Mouse (Mus musculus): Measurements from ENCODE around the gene Zeb2. TPM values are rescaled to one million over a fixed set of nuclear protein-coding genes. Genes with fewer than 3 reads are reported as not detected.

The Zeb2 gene
- polyA plus RNA-seq, 1 experiment from 2014 or later: 12.3 TPM

DNA sequence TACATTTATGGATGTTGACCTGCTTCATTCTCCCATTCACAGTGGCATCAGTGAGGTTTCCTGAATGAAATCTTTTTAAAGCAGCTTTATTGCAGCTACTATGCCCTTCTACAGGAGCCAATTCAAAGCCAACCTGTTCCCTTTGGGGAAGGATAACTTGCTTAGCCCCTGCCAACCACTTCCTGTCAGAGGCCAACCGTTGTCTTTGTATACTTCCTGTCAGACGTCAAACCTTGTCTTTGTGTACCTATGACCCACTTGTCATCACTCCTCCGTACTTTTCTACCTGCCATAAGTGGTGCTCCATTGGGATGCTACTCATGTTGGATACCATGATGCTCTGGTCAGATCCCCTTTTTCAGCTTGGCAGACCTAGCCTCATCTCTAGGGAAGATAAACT lies 156.6 kb downstream of the Zeb2 start:
- H3K4me2 ChIP-seq: no peak overlapping the region
- H3K9ac ChIP-seq (replicated peaks): no peak overlapping the region
- no peaks in the 10 kb centered on the region; the same call in 1 of the 2 replicates for H3K27me3 ChIP-seq
- H3K9me3 ChIP-seq: no peaks in the 10 kb centered on the region
- H3K36me3 ChIP-seq: no peaks in the 10 kb centered on the region
- 88% methylated on average over 3 of the region's 3 CpGs for WGBS
- no peak overlapping the region for H3K27ac ChIP-seq
- no peak overlapping the region for H3K4me3 ChIP-seq (replicated peaks)
- no peak for ATAC-seq (ENCODE audit: insufficient number of reproducible peaks, insufficient read depth, low FRiP score, low TSS enrichment, low read depth)
- H3K4me1 ChIP-seq (replicated peaks): no peaks in the 10 kb centered on the region

DNA sequence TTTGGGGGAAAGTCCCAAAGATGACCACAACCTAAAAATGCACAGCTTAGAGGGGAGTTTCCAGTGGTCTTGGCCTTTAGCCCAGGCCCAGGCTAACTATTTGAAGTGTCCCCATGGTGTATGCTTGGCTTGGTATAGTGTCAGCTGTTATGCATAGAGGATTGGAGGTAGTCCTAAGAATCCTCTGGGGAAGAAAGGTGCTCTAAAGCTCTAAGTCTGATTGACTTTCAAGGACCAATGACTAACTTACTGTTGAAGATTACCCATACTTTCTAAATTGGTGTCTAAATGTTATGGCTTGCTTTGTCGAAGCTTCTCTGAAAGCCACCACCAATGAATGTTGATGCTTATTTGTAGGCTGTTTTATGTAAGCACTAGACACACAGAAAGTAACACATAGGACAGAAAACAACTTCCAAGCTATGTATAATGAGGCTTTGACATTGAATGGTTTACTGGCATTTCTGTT lies 159.8 kb downstream of the Zeb2 start:
- Histone ChIP-seq H3K4me3 (replicated peaks) (no peak overlapping the region), H3K9ac (replicated peaks) (no peak overlapping the region), H3K4me1 (replicated peaks) (0 out of 2 replicates have a peak, but pooled peaks cover 7% of the 10 kb centered on the region), H3K36me3 (no peaks in the 10 kb centered on the region), H3K27me3 (no peaks in the 10 kb centered on the region), H3K9me3 (no peaks in the 10 kb centered on the region), H3K27ac (no peak overlapping the region), H3K4me2 (no peak overlapping the region)
- no peak for ATAC-seq (ENCODE audit: insufficient number of reproducible peaks, insufficient read depth, low FRiP score, low TSS enrichment, low read depth)
- WGBS: 75% methylated on average over 1 of the region's 1 CpGs

DNA sequence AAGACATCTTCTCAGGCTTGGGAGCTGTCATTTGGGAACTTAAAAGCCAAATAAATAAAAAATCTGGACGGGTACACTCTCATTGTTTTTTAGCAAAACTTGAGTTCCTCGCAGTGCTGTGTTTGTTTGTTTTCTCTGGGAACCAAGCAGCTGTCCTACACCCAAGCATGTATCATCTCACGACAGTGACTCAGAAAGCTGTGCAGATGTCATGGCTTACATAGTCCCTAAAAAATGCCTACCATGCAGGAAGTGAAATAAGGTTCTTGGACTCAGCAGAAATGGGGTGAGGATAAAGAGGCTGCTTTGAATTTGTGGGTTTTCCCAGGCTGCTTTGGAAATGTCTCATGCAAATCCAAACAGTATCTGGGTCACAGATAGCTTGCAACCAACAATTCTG lies 161.0 kb downstream of the Zeb2 start:
- Histone ChIP-seq H3K4me3 (replicated peaks) (no peak overlapping the region), H3K9ac (replicated peaks) (no peak overlapping the region), H3K4me1 (replicated peaks) (peaks cover 13% of the 10 kb centered on the region; the same call in 1 of the 2 replicates), H3K9me3 (no peaks in the 10 kb centered on the region), H3K4me2 (no peak overlapping the region), H3K27ac (no peak overlapping the region), H3K27me3 (no peaks in the 10 kb centered on the region), H3K36me3 (no peaks in the 10 kb centered on the region)
- ATAC-seq (ENCODE audit: insufficient number of reproducible peaks, insufficient read depth, low FRiP score, low TSS enrichment, low read depth): no peak
- 67% methylated on average over 3 of the region's 3 CpGs for WGBS

DNA sequence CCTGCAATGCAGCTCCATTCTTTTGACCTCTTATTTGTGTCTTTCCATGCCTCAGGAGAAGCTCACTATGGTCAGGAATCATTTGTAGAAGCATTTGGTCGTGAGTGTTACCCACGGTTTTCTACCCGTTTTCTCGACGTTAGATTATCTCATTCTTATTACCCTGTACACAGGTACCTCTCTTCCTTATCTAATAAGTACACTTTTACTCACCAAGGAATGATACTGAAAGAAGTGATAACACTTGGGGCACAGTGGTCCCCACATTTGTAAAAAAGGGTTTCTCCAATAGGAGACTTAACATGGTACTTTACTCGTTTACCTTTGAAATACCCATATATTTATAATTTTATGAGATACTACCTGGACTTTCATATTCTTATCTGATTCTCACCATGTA lies 161.7 kb downstream of the Zeb2 start:
- no peak for ATAC-seq (ENCODE audit: insufficient number of reproducible peaks, insufficient read depth, low FRiP score, low TSS enrichment, low read depth)
- Histone ChIP-seq H3K27me3 (no peaks in the 10 kb centered on the region), H3K4me3 (replicated peaks) (no peak overlapping the region), H3K4me1 (replicated peaks) (peaks cover 13% of the 10 kb centered on the region; the same call in 1 of the 2 replicates), H3K27ac (no peak overlapping the region), H3K4me2 (no peak overlapping the region), H3K9ac (replicated peaks) (no peak overlapping the region), H3K9me3 (no peaks in the 10 kb centered on the region), H3K36me3 (no peaks in the 10 kb centered on the region)
- WGBS: 88% methylated on average over 6 of the region's 6 CpGs

DNA sequence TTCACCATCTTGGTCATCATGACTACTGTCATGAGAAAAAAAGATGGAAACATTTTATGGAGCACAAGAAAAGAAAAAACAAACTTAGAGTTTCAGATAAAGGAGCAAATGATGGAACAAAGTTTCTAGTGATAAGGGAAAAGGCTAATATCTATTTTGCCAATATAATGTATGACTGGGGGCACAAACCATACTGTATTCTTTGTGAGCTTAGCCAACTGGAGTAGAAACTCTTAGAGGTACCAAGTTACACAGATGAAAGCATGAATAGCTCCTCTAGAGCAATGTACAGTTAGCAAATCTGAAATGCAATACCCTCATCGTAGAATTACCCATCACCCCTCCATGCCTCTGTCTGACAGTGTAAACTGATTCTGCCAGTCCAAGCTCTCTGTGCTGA lies 163.0 kb downstream of the Zeb2 start:
- no peak for ATAC-seq (ENCODE audit: insufficient number of reproducible peaks, insufficient read depth, low FRiP score, low TSS enrichment, low read depth)
- Histone ChIP-seq H3K4me3 (replicated peaks) (no peak overlapping the region), H3K36me3 (no peaks in the 10 kb centered on the region), H3K4me2 (no peak overlapping the region), H3K27me3 (no peaks in the 10 kb centered on the region), H3K9me3 (no peaks in the 10 kb centered on the region), H3K9ac (replicated peaks) (no peak overlapping the region), H3K4me1 (replicated peaks) (peaks cover 13% of the 10 kb centered on the region; the same call in 1 of the 2 replicates), H3K27ac (no peak overlapping the region)
- 82% methylated on average over 1 of the region's 1 CpGs for WGBS

DNA sequence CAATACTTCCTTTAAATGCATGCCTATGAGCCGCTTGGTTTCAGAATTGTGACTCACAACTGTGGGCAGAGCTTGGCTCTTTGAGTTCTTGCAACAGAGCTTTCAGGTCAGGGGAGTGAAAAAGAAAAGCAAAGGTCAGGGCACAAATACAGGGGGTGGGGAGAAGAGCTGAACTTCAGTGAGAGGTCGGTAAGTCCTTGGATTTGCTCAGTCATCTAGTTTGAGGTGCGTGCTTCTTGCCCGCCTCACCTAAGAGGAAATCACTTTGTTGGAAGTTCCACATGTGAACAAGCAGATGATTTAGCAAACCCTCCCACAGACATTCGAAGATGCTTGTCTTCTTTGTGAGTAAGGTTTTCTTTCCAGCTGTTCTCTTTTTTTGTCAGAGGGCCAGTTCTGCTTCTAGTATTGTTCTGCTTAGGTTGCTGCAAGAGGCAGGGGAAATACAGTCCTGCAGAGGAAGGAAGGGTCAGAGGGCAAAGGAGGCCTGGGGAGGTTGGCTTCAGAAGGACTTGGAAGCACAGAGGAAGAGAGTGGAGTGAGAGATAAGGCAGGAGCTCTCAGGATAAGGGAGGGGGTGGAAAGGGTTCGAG lies 164.3 kb downstream of the Zeb2 start:
- H3K4me1 ChIP-seq (replicated peaks): peaks cover 13% of the 10 kb centered on the region; the same call in 1 of the 2 replicates
- H3K9me3 ChIP-seq: no peaks in the 10 kb centered on the region
- 50% methylated on average over 6 of the region's 6 CpGs for WGBS
- H3K9ac ChIP-seq (replicated peaks): no peak overlapping the region
- no peak overlapping the region for H3K27ac ChIP-seq
- ATAC-seq (ENCODE audit: insufficient number of reproducible peaks, insufficient read depth, low FRiP score, low TSS enrichment, low read depth): no peak
- no peak overlapping the region for H3K4me3 ChIP-seq (replicated peaks)
- no peaks in the 10 kb centered on the region for H3K27me3 ChIP-seq
- H3K4me2 ChIP-seq: no peak overlapping the region
- H3K36me3 ChIP-seq: no peaks in the 10 kb centered on the region

DNA sequence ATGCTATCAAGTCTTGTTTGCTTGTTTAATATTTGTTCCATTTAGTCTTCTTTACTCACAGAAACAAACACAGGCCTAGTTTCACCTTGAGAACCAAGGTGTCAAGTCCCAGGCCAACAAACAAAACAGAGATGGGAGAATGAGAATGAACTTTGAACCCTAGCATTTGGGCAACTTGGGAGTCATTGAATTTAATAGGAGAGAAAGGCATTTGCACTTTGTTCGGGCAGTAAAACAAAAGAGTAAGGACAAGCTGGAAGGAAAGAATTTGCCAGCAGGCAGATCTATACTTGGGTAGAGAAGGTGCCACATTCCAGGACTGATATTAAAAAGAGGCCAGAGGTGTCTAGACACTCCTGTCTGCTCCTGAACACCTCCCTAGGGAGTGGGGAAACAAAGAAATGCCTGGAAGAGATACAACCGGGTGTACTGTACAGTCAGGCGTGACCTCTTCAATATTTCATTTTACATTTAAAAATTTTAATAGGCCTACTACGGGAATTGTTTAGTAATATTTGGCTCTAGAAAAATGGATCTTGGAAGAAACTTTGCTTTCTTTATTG lies 165.5 kb downstream of the Zeb2 start:
- no peaks in the 10 kb centered on the region for H3K36me3 ChIP-seq
- no peak overlapping the region for H3K4me2 ChIP-seq
- peaks cover 13% of the 10 kb centered on the region; the same call in 1 of the 2 replicates for H3K4me1 ChIP-seq (replicated peaks)
- H3K27me3 ChIP-seq: no peaks in the 10 kb centered on the region
- no peak overlapping the region for H3K27ac ChIP-seq
- no peak overlapping the region for H3K4me3 ChIP-seq (replicated peaks)
- no peak overlapping the region for H3K9ac ChIP-seq (replicated peaks)
- no peak for ATAC-seq (ENCODE audit: insufficient number of reproducible peaks, insufficient read depth, low FRiP score, low TSS enrichment, low read depth)
- 68% methylated on average over 4 of the region's 4 CpGs for WGBS
- H3K9me3 ChIP-seq: no peaks in the 10 kb centered on the region

DNA sequence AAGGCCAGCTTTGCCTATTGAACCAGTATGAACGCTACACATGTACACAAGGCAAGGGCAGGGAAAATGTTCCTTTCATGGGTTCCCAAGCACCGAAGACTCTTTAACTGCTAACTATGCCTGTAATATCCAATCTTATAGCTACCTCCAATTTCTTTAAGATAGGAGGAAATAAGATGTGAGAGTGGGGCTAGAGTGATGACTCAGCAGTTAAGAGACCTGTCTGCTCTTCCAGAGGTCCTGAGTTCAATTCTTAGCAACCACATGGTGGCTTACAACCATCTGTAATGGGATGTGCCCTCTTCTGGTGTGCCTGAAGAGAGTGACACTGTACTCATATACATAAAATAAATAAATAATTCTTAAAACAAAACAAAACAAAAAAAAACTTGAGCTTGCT lies 172.5 kb downstream of the Zeb2 start:
- no peak overlapping the region for H3K4me2 ChIP-seq
- no peak overlapping the region for H3K4me3 ChIP-seq (replicated peaks)
- H3K27ac ChIP-seq: no peak overlapping the region
- H3K27me3 ChIP-seq: no peaks in the 10 kb centered on the region
- no peaks in the 10 kb centered on the region for H3K4me1 ChIP-seq (replicated peaks)
- no peak overlapping the region for H3K9ac ChIP-seq (replicated peaks)
- no peaks in the 10 kb centered on the region for H3K36me3 ChIP-seq
- H3K9me3 ChIP-seq: no peaks in the 10 kb centered on the region
- ATAC-seq (ENCODE audit: insufficient number of reproducible peaks, insufficient read depth, low FRiP score, low TSS enrichment, low read depth): no peak
- 95% methylated on average over 2 of the region's 2 CpGs for WGBS

Small RNA genes lying within 50 kb of the gene (microRNA-seq; reads per million reads assigned to microRNA genes)
- not detected for gene Mir5129

Other genes with a start within 250 kb of the Zeb2 start
- gene Gtdc1, start 189.7 kb downstream of the Zeb2 start, polyA plus RNA-seq (2016; fragmentation: Nextera tagmentation; extraction: Ambion mirVana): 13.9 and 15.5 TPM in 2 replicates

Data from limb, embryonic 12.5 days (tissue).